Mouse (Mus musculus): Measurements from ENCODE around the gene Snph.

- TF ChIP-seq MXI1 (IDR thresholded peaks at IDR 0.05; ENCODE audit: low read depth, low read length) (no peak), CTCF (conservative IDR thresholded peaks at IDR 0.05 in 1 of 2, IDR thresholded peaks at IDR 0.05 in 1 of 2; ENCODE audit: low read depth in 2 of 2, low read length in 2 of 2) (no peak)
Observed at GRCm38 (mm10) chr2:151668433-151668832, 36.0 kb upstream of the Snph start, which contains the start of gene Rad21l.

Data from CH12.LX (cell line).